Mouse (Mus musculus) CH12.LX (cell line): ENCODE data around the gene Nhlh1. TPM values are rescaled to one million over a fixed set of nuclear protein-coding genes. Genes with fewer than 3 reads are reported as not detected.

Experiments
- DNase-seq: peaks from one replicate; pipeline ENCODE4 v3.0.0-alpha.2; 2013; ENCODE audit errors: extremely low read depth
- H3K27ac ChIP-seq: 2 replicates; pipeline ENCODE4 v1.5.1; 2012; ENCODE audit warnings: low read depth, mild to moderate bottlenecking, control low read depth, moderate library complexity; ENCODE audit not compliant: insufficient read depth
- H3K27me3 ChIP-seq: replicated peaks from 2 replicates; pipeline ENCODE3; 2012; ENCODE audit warnings: inconsistent platforms
- H3K36me3 ChIP-seq, 2 experiments: replicated peaks in 1 of 2; 2 replicates each; pipeline versions ENCODE3 to v1.6.1; 2012; ENCODE audit warnings: inconsistent platforms in 1 of 2, low read length in 1 of 2, mild to moderate bottlenecking in 1 of 2, mixed read lengths in 1 of 2, moderate library complexity in 1 of 2; ENCODE audit not compliant: control insufficient read depth in 1 of 2, insufficient read depth in 1 of 2
- H3K4me1 ChIP-seq, 2 experiments: 2 replicates each; pipeline ENCODE4 v1.6.1; 2012; ENCODE audit warnings: inconsistent platforms in 1 of 2, moderate library complexity in 1 of 2; ENCODE audit not compliant: insufficient read depth in 2 of 2, control insufficient read depth in 1 of 2
- H3K4me2 ChIP-seq: 2 replicates; pipeline ENCODE4 v1.6.1; 2012; ENCODE audit warnings: low read depth, mild to moderate bottlenecking, control low read depth; ENCODE audit not compliant: poor library complexity, insufficient read depth, severe bottlenecking
- H3K4me3 ChIP-seq, 3 experiments: fragments of 150-350 bp in 1 of 3; sonication (generic) in 1 of 3; replicated peaks in 1 of 3; 2 replicates each; pipeline versions ENCODE3 to v1.5.1; 2011 to 2012; ENCODE audit warnings: low read depth in 2 of 3, low read length in 2 of 3, mild to moderate bottlenecking in 2 of 3, moderate library complexity in 2 of 3, control low read depth in 1 of 3, improper control_type of control experiment in 1 of 3, inconsistent platforms in 1 of 3, mixed read lengths in 1 of 3; ENCODE audit not compliant: poor library complexity in 1 of 3
- H3K79me2 ChIP-seq: replicated peaks from 2 replicates; pipeline ENCODE4 v1.6.1; 2012; ENCODE audit warnings: mild to moderate bottlenecking, moderate library complexity; ENCODE audit not compliant: control insufficient read depth, poor library complexity, insufficient read depth, severe bottlenecking; ENCODE audit errors: extremely low read depth
- H3K9ac ChIP-seq: 2 replicates; pipeline ENCODE4 v1.6.1; 2012; ENCODE audit warnings: low read depth, mild to moderate bottlenecking, control low read depth, moderate library complexity; ENCODE audit not compliant: insufficient read depth
- H3K9me3 ChIP-seq: replicated peaks from 2 replicates; pipeline ENCODE3; 2012; ENCODE audit warnings: low read length, inconsistent platforms, mixed read lengths
- BHLHE40 ChIP-seq: IDR thresholded peaks from 2 replicates; pipeline ENCODE4 v1.6.1; 2011; ENCODE audit warnings: mild to moderate bottlenecking, low read depth, low read length, improper control_type of control experiment
- CHD1 ChIP-seq: IDR thresholded peaks from 2 replicates; pipeline ENCODE4 v1.6.1; 2012; ENCODE audit warnings: low read depth, low read length, improper control_type of control experiment, inconsistent platforms
- E2F4 ChIP-seq: IDR thresholded peaks from 2 replicates; pipeline ENCODE4 v1.6.1; 2011; ENCODE audit warnings: low read depth, low read length, improper control_type of control experiment; ENCODE audit not compliant: insufficient replicate concordance
- ELF1 ChIP-seq: IDR thresholded peaks from 2 replicates; pipeline ENCODE4 v1.6.1; 2014; ENCODE audit warnings: low read depth, mild to moderate bottlenecking, inconsistent platforms, low read length, improper control_type of control experiment
- EP300 ChIP-seq: IDR thresholded peaks from 2 replicates; pipeline ENCODE4 v1.6.1; 2011; ENCODE audit warnings: low read length, improper control_type of control experiment
- IRF4 ChIP-seq: IDR thresholded peaks from 2 replicates; pipeline ENCODE4 v1.6.1; 2014; ENCODE audit warnings: low read depth, mild to moderate bottlenecking, inconsistent platforms, low read length, improper control_type of control experiment
- KAT2A ChIP-seq: IDR thresholded peaks from 2 replicates; pipeline ENCODE4 v1.6.1; 2012; ENCODE audit warnings: low read length, improper control_type of control experiment, inconsistent platforms; ENCODE audit not compliant: insufficient replicate concordance
- MEF2A ChIP-seq: IDR thresholded peaks from 2 replicates; pipeline ENCODE4 v1.6.1; 2014; ENCODE audit warnings: low read depth, mild to moderate bottlenecking, inconsistent platforms, low read length, improper control_type of control experiment, borderline replicate concordance
- MXI1 ChIP-seq: IDR thresholded peaks from 2 replicates; pipeline ENCODE4 v1.6.1; 2011; ENCODE audit warnings: mild to moderate bottlenecking, low read depth, low read length, improper control_type of control experiment
- NELFE ChIP-seq: IDR thresholded peaks from 2 replicates; pipeline ENCODE4 v1.6.1; 2011; ENCODE audit warnings: low read depth, low read length, improper control_type of control experiment
- NRF1 ChIP-seq: IDR thresholded peaks from 2 replicates; pipeline ENCODE4 v1.6.1; 2014; ENCODE audit warnings: low read depth, mild to moderate bottlenecking, inconsistent platforms, low read length, improper control_type of control experiment, moderate library complexity
- POLR2A ChIP-seq: IDR thresholded peaks from 2 replicates; pipeline ENCODE4 v1.6.1; 2011; ENCODE audit warnings: low read depth, mild to moderate bottlenecking, improper control_type of control experiment, low read length
- POLR2AphosphoS2 ChIP-seq: IDR thresholded peaks from 2 replicates; pipeline ENCODE4 v1.6.1; 2011; ENCODE audit warnings: low read depth, low read length, improper control_type of control experiment
- SIN3A ChIP-seq: IDR thresholded peaks from 2 replicates; pipeline ENCODE4 v1.6.1; 2012; ENCODE audit warnings: low read length, improper control_type of control experiment, inconsistent platforms
- ZC3H11A ChIP-seq: IDR thresholded peaks from 2 replicates; pipeline ENCODE4 v1.6.1; 2012; ENCODE audit warnings: low read depth, mild to moderate bottlenecking, inconsistent platforms, low read length, improper control_type of control experiment
- dilution Hi-C: fragments of 300-500 bp; cut with MboI; formaldehyde crosslinking; loops from 2 replicates; pipeline ENCODE4 v1.14.3; 2020; ENCODE audit warnings: low sequenced_read_pairs; ENCODE audit not compliant: extremely low pct_unique_long_range_greater_than_20kb, extremely low pct_ligation_motif_present
- in situ Hi-C: fragments of 300-500 bp; cut with MboI; formaldehyde crosslinking; loops from 3 replicates; pipeline ENCODE4 v1.14.3; 2019; ENCODE audit warnings: low sequenced_read_pairs, low pct_ligation_motif_present, low pct_unique_long_range_greater_than_20kb, mixed read lengths
- polyA plus RNA-seq: library from polyadenylated mRNA; unstranded; fragments of >175 nt; gene quantifications from 2 replicates; pipeline ENCODE4 v1.2.1, GENCODE M21; 2012; ENCODE audit warnings: low read depth; ENCODE audit not compliant: insufficient read length
- total RNA-seq, 2 experiments: library from RNA; depleted of rRNA; stranded (reverse); fragments of 300-350 nt in 1 of 2; fragments of >200 nt in 1 of 2; gene quantifications; 2 replicates each; pipeline ENCODE4 v1.2.3; 2012 to 2014

The Nhlh1 gene
- total and polyA plus RNA-seq, 3 experiments = not detected

- dilution Hi-C loops (no loop called here), in situ Hi-C loops (no loop called here)
- no peak overlapping the region for H3K4me2 ChIP-seq
- no peak overlapping the region for H3K27ac ChIP-seq
- H3K36me3 ChIP-seq = peaks cover 0 to 16% of the 10 kb centered on the region in 2 experiments
- peaks cover 13 to 54% of the 10 kb centered on the region in 2 experiments for H3K4me1 ChIP-seq
- H3K27me3 ChIP-seq = no peaks in the 10 kb centered on the region
- no peaks in the 10 kb centered on the region for H3K9me3 ChIP-seq
- TF ChIP-seq ZC3H11A (no peak), POLR2AphosphoS2 (no peak), NRF1 (no peak), POLR2A (no peak), ELF1 (no peak)
- no peak overlapping the region for H3K9ac ChIP-seq
- H3K79me2 ChIP-seq = no peaks in the 10 kb centered on the region
- DNase-seq = no peak
- no peak overlapping the region for H3K4me3 ChIP-seq
Measured at GRCm38 (mm10) chr1:172024140-172024895, 33.1 kb downstream of the Nhlh1 start.

GRCm38 (mm10) chr1:172019863-172020521, 37.4 kb downstream of the Nhlh1 start:
- Histone ChIP-seq H3K27me3 (no peaks in the 10 kb centered on the region), H3K9me3 (no peaks in the 10 kb centered on the region), H3K36me3 (peaks cover 0 to 26% of the 10 kb centered on the region in 2 experiments), H3K9ac (no peak overlapping the region), H3K27ac (no peak overlapping the region), H3K4me2 (no peak overlapping the region), H3K4me3 (no peak overlapping the region), H3K4me1 (peaks cover 11 to 67% of the 10 kb centered on the region in 2 experiments), H3K79me2 (no peaks in the 10 kb centered on the region)
- DNase-seq = no peak
- TF ChIP-seq E2F4 = no peak
- TF ChIP-seq IRF4 = no peak
- TF ChIP-seq MEF2A = no peak
- TF ChIP-seq CHD1 = no peak
- TF ChIP-seq NRF1 = no peak
- no peak for TF ChIP-seq ZC3H11A
- TF ChIP-seq NELFE = no peak
- no peak for TF ChIP-seq SIN3A
- dilution Hi-C loops = no loop called here
- in situ Hi-C loops = no loop called here

- Histone ChIP-seq H3K4me2 (no peak overlapping the region), H3K27ac (no peak overlapping the region), H3K36me3 (peaks cover 0 to 28% of the 10 kb centered on the region in 2 experiments), H3K4me1 (peaks cover 11 to 61% of the 10 kb centered on the region in 2 experiments), H3K9ac (no peak overlapping the region), H3K4me3 (no peak overlapping the region), H3K9me3 (no peaks in the 10 kb centered on the region), H3K27me3 (no peaks in the 10 kb centered on the region), H3K79me2 (no peaks in the 10 kb centered on the region)
- in situ Hi-C loops (no loop called here), dilution Hi-C loops (no loop called here)
- no peak for TF ChIP-seq EP300
- no peak for TF ChIP-seq KAT2A
- no peak for TF ChIP-seq BHLHE40
- TF ChIP-seq MXI1 = no peak
- peak; percentile 6 for DNase-seq
Measured at GRCm38 (mm10) chr1:172019339-172019738, 38.0 kb downstream of the Nhlh1 start.
